Mouse (Mus musculus) heart, postnatal 0 days (tissue): Measurements from ENCODE around the gene Grm4. TPM values are rescaled to one million over a fixed set of nuclear protein-coding genes. Genes with fewer than 3 reads are reported as not detected.
A peak's percentile ranks its signal among the peaks of the same experiment; 100 is the strongest.

ENCODE experiments used
- ATAC-seq: fragments of 200-750 bp; cut with Nextera tagmentation; 2 replicates; pipeline ENCODE4 v1.8.0; 2017; ENCODE audit warnings: low read depth, moderate number of reproducible peaks, moderate library complexity; ENCODE audit not compliant: insufficient read depth
- DNase-seq: peaks from one replicate; pipeline ENCODE4 v3.0.0-alpha.2; 2016; ENCODE audit warnings: low spot score
- H3K27ac ChIP-seq: fragments of 300-500 bp; sonication (generic); 2 replicates; pipeline ENCODE4 v1.5.1; 2014; ENCODE audit warnings: low read depth, mild to moderate bottlenecking
- H3K27me3 ChIP-seq: fragments of 300-500 bp; sonication (generic); 2 replicates; pipeline ENCODE4 v1.6.1; 2014; ENCODE audit warnings: low read length, mixed read lengths; ENCODE audit not compliant: control insufficient read depth, insufficient read depth
- H3K36me3 ChIP-seq: fragments of 300-500 bp; sonication (generic); replicated peaks from 2 replicates; pipeline ENCODE4 v1.6.1; 2014; ENCODE audit warnings: low read length, mixed read lengths; ENCODE audit not compliant: control insufficient read depth, insufficient read depth
- H3K4me1 ChIP-seq: fragments of 300-500 bp; sonication (generic); 2 replicates; pipeline ENCODE4 v1.6.1; 2014; ENCODE audit warnings: antibody characterized with exemption; ENCODE audit not compliant: control insufficient read depth, insufficient read depth
- H3K4me2 ChIP-seq: fragments of 300-500 bp; sonication (generic); 2 replicates; pipeline ENCODE4 v1.6.1; 2014; ENCODE audit warnings: low read depth, mild to moderate bottlenecking, low read length, moderate library complexity
- H3K4me3 ChIP-seq: fragments of 300-500 bp; sonication (generic); 2 replicates; pipeline ENCODE4 v1.5.1; 2014; ENCODE audit warnings: low read depth, low read length
- H3K9ac ChIP-seq: fragments of 300-500 bp; sonication (generic); replicated peaks from 2 replicates; pipeline ENCODE4 v1.6.1; 2014; ENCODE audit warnings: low read depth, low read length, mixed read lengths
- H3K9me3 ChIP-seq: fragments of 300-500 bp; sonication (generic); replicated peaks from 2 replicates; pipeline ENCODE4 v1.6.1; 2016; ENCODE audit warnings: low read length; ENCODE audit not compliant: control insufficient read depth
- CTCF ChIP-seq: IDR thresholded peaks from 2 replicates; pipeline ENCODE4 v1.5.1; 2016; ENCODE audit warnings: antibody characterized with exemption, control low read depth, low read depth
- EP300 ChIP-seq: IDR thresholded peaks from 2 replicates; pipeline ENCODE4 v1.6.1; 2016; ENCODE audit warnings: antibody characterized with exemption, low read depth
- WGBS: fragments of 180-500 bp; shearing (Covaris S2); extraction: QIAGEN DNeasy Blood & Tissue Kit; methylation state at CpG from one replicate; pipeline ENCODE4 v1.1.7; 2014; 5-methylcytosine and 5-hydroxymethylcytosine counted together
- polyA plus RNA-seq: library from polyadenylated mRNA; unstranded; fragments of >200 nt; fragmentation: Nextera tagmentation; extraction: Ambion mirVana; gene quantifications from 2 replicates; pipeline ENCODE4 v1.2.1, GENCODE M21; 2015
- total RNA-seq: library from RNA; depleted of rRNA; stranded (reverse); fragments of >200 nt; gene quantifications from 2 replicates; pipeline ENCODE4 v1.2.3, GENCODE M21; 2014; ENCODE audit warnings: low replicate concordance

The Grm4 gene
- total and polyA plus RNA-seq, 2 experiments from 2014 or later, result 0.03 TPM; not detected in 1

- 8% methylated on average over 23 of the region's 39 CpGs for WGBS
- H3K9me3 ChIP-seq, result no peaks in the 10 kb centered on the region
- H3K4me3 ChIP-seq, result peak overlapping the region; percentile 81
- ATAC-seq (peak; percentile 4; the same call in 1 of the 2 replicates), DNase-seq (no peak)
- H3K36me3 ChIP-seq, result no peaks in the 10 kb centered on the region
- H3K27ac ChIP-seq, result peak overlapping the region; percentile 86; the same call in 1 of the 2 replicates
- H3K4me1 ChIP-seq, result peaks cover 20% of the 10 kb centered on the region
- no peaks in the 10 kb centered on the region for H3K27me3 ChIP-seq
- TF ChIP-seq CTCF (no peak), EP300 (no peak)
- peak overlapping the region; percentile 96 for H3K4me2 ChIP-seq
- H3K9ac ChIP-seq, result peak overlapping the region; percentile 3; the same call in 1 of the 2 replicates
Measured at GRCm38 (mm10) chr17:27555075-27555511, 33.9 kb upstream of the Grm4 start.

- ATAC-seq (no peak), DNase-seq (no peak)
- Histone ChIP-seq H3K27ac (peak overlapping the region; percentile 86; the same call in 1 of the 2 replicates), H3K27me3 (no peaks in the 10 kb centered on the region), H3K9ac (peak overlapping the region; percentile 3; the same call in 1 of the 2 replicates), H3K4me2 (peak overlapping the region; percentile 96; the same call in 1 of the 2 replicates), H3K9me3 (no peaks in the 10 kb centered on the region), H3K4me1 (peaks cover 22% of the 10 kb centered on the region), H3K4me3 (peak overlapping the region; percentile 81; the same call in 1 of the 2 replicates), H3K36me3 (no peaks in the 10 kb centered on the region)
- TF ChIP-seq EP300 (no peak), CTCF (no peak)
- 62% methylated on average over 20 of the region's 20 CpGs for WGBS
Measured at GRCm38 (mm10) chr17:27554062-27554960, 33.1 kb upstream of the Grm4 start.

DNA sequence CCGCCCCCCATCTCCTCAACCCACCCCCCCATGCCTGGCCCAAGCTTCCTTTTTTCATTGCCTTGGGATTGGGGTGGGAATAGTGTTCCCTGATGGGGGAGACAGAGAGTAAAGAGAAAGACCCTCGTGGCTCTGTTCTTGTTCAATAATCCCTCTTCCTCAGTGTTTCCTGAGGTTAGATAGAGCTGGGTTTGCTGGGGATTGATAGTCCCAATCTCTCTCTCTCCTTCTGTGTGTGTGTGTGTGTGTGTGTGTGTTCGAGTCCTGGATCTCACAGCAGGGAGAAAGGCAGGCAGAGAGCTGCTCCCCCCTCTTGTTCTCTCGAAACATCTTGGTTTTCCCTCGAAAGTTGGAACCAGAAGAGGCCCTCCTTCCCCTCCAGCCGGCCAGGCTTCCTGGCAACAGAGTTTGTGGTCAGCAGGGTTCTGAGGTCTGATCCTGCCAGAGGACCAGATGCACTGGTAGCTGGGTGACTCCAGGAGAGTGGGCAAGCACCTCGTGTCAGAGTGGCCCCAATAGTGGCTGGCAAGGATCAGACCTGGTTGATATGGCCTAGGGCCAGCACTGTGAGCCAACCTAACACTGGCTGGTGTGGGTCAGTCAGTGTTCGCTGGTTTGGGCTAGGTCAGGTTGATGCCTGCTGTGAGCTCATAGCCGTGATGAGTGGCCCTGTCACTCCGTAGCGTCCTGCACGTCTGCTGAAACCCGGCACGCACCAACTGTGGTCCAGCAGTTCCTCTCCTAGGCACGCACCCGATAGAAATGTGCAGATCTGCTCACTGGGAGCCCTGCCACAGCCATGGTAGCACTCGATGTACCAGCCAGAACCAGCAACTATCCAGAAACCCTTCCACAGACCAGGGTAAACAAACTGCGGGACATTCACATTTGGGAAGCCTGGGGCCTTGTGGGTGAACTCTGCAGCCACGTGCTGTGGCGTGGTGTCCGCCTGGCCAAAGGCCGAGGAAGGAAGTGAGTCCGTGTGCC lies 31.3 kb upstream of the Grm4 start:
- Histone ChIP-seq H3K27ac (no peak overlapping the region), H3K9ac (no peak overlapping the region), H3K27me3 (no peaks in the 10 kb centered on the region), H3K4me2 (no peak overlapping the region), H3K36me3 (no peaks in the 10 kb centered on the region), H3K4me1 (peaks cover 12% of the 10 kb centered on the region; the same call in 1 of the 2 replicates), H3K4me3 (no peak overlapping the region), H3K9me3 (no peaks in the 10 kb centered on the region)
- no peak for TF ChIP-seq CTCF
- TF ChIP-seq EP300, result no peak
- 73% methylated on average over 23 of the region's 23 CpGs for WGBS
- ATAC-seq, result no peak
- no peak for DNase-seq

- no peak overlapping the region for H3K4me2 ChIP-seq
- no peaks in the 10 kb centered on the region for H3K9me3 ChIP-seq
- no peak for TF ChIP-seq CTCF
- no peak for TF ChIP-seq EP300
- H3K27ac ChIP-seq, result no peak overlapping the region
- no peak for ATAC-seq
- peaks cover 12% of the 10 kb centered on the region; the same call in 1 of the 2 replicates for H3K4me1 ChIP-seq
- H3K36me3 ChIP-seq, result no peaks in the 10 kb centered on the region
- H3K9ac ChIP-seq, result no peak overlapping the region
- 72% methylated on average over 10 of the region's 10 CpGs for WGBS
- H3K27me3 ChIP-seq, result no peaks in the 10 kb centered on the region
- no peak for DNase-seq
- no peak overlapping the region for H3K4me3 ChIP-seq
Measured at GRCm38 (mm10) chr17:27551393-27551940, 30.3 kb upstream of the Grm4 start.

GRCm38 (mm10) chr17:27549234-27549633 lies 28.0 kb upstream of the Grm4 start:
- no peak for DNase-seq
- Histone ChIP-seq H3K36me3 (no peaks in the 10 kb centered on the region), H3K27me3 (no peaks in the 10 kb centered on the region), H3K9ac (no peak overlapping the region), H3K9me3 (no peaks in the 10 kb centered on the region), H3K4me3 (no peak overlapping the region), H3K4me2 (no peak overlapping the region), H3K27ac (no peak overlapping the region), H3K4me1 (0 out of 2 replicates have a peak, but pooled peaks cover 5% of the 10 kb centered on the region)
- WGBS, result 56% methylated on average over 8 of the region's 8 CpGs
- 0 out of 2 replicates have a peak, but pooled peaks have one; percentile 13 for ATAC-seq
- TF ChIP-seq EP300 (no peak), CTCF (no peak)
